Mouse (Mus musculus): ENCODE measurements at regions not wholly inside any gene's neighbourhood (a gene's known extent, or its start where the extent isn't known, plus 50 kb on each side); places are given as distances from the start of the nearest gene placed in this dataset.

DNA sequence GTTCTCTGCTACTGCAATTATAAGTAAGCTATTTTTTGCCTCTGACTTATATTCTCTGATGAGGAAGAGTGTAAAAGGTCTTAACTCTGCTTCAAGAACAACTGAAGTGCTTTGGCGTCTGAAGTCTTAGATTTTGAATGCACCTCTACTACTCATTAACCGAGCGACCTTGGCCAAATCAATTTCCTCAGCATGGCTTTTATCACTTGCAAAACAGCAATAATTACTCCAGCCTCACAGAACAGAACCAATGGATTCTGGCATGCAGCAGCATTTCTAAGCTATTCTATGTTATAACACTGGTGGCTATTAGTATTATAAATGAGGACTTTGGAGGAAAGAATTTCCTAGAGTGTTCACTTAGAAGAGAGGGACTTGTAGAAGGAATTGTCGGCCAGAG is 462.9 kb upstream of the Cited2 start:
- no peak for DNase-seq (ENCODE audit: low read depth, low spot score)

DNA sequence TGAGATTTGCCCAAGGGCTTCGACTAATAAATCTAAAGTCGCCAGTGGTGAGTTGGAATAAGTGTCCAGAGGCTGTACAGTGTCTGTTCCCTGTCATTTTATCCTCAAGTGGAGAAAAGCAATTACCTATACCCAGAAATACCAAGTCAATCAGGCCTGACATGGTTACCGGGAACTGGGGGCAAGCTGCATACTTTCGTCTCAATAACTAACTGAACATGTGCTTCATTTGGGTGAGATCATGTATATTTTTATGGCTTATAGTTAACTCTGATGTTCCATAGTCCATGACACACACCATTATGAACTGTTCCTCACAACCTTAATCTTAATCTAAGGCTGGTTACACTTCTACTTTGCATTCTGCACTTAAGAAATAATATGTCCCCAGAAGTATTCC is 462.4 kb upstream of the Cited2 start:
- DNase-seq (ENCODE audit: low read depth, low spot score), result no peak

DNA sequence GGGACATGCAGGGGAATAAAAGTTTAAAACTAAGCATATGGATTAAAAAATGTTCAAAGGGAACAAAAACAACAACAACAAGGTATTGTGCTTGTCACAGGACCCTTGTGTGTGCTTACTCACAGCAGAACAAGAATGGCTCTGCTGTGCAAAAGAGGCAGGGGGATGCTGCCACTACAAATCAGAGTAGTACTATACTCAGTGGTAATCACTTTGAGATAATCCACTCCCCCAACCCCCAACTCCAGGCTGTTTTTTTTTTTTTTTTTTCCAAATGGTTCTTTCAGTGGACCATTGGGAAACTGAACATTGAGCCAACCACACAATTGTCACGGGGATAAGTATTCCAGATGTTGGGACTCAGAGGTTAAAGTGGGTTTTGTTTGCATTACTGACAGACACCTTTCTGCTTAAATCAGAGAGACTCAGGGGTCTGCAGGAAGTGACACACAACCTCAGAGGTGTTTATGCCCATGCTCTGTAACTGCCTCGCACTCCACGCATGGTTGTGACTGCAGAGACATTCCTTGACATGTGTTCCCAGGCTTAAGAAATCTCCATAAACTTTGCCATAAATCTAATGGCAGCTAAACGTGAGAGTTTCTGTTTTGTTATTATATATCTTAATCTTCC is 461.7 kb upstream of the Cited2 start:
- DNase-seq (ENCODE audit: low read depth, low spot score), result no peak

DNA sequence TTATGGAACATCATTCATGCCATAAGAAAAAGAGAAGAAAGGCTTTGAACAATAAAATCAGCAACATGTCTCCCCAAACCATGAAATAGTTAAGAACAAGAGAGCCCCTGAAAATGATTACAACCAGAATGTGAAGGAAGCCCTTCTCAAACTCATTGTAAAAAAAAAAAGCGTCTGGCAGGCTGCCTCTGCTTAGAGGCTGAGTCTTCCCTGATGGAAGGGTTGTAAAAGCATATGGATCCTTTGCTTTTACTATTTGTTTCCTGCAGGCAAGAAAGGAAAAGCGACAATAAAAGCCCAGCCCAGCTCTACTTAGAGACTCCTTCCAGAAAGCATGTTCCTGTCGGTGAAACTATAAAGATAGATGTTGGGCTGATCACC is 461.2 kb upstream of the Cited2 start:
- no peak for DNase-seq (ENCODE audit: low read depth, low spot score)

DNA sequence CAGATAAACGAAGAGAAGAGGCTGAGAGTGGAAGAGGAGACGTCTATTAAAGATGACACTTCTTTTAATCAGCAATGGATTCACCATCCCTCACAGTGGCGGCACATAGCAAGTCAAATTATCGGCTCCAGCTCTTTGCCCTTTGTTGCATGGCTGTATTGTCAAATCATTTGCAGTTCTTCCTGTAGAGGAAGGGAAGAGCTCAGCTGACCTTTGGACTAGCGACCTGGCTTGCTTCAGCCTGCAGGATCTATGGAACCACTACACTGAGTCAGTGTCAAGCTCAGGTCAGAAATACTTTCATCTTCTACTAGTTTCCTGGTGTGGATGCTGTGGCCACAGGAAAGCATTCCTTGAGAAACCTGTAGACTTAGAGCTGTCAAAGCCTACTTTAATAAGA is 450.4 kb upstream of the Cited2 start:
- no peak for DNase-seq (ENCODE audit: low read depth, low spot score)

DNA sequence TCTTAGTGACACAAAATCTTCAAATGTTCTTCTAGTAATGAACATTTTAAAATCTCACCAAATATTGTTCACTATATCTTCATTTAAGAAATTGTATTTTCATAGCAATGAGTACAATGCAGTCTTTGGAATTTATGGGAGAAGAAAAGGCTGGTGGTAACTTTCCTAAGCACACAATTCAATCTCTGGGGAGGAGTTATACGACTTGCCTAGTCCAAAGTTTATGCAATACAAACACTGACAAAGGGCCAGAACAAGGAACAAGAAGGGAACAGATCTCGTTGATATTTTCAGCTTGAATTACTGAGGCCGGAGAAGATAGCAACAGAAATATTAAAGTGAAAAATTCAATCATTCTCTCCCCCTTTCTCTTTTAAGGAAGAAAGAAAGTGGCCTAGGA is 449.2 kb upstream of the Cited2 start:
- DNase-seq (ENCODE audit: low read depth, low spot score), result no peak

DNA sequence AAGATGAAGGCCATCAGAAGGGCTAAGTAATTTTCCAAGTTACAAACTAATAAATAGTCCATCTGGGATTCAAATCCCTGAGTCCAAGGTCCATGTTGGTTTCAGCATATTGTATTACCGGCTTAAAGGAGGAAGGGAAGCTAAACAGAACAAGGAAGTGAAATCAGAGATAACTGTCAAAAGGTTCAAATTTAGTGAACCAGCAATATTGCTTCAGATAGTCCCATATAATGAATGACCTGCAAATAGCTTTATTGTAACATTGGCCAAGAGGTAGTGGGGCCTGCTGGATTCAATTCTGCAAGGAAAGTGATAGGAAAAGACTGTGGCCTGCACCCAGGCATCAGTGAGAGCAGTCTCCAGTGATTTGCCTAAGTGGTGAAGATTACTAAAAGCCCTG is 447.8 kb upstream of the Cited2 start:
- no peak for DNase-seq (ENCODE audit: low read depth, low spot score)

DNA sequence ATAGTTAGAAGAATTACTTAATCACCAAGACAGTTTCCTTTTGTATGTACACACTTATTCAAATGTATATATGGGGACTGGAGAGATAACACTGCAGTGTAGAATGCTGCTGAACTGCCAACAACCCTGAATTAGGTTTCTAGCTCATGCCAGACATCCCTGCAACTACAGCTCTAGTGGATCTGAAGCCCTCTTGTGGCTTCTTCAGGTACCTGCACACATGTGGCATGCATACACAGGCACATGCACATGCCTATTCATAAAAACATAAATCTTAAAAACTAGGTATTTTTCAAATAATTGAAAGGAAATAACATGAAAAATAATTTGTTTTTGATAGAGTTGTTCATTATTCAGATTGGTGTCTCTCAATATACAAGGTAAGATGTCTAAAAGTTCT is 445.1 kb upstream of the Cited2 start:
- DNase-seq (ENCODE audit: low read depth, low spot score), result no peak

DNA sequence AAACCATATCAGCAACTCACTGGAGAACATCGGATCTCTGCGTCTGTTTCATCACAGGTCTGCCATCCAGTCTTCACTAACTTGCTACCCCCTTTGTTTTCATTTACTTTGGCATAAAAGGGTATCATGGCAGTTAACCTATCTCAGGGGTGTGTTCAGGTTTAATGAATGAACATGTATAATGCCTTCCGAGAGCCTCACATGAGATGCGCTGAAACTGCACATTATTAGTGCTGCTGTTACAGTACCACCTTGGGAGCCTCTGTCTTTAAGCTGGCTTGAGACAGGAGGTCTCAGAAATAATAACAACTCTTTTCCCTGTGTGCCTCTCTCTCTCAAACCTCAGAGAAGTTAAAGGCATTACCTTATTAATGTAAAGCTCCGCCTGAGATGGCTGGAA is 438.2 kb upstream of the Cited2 start:
- no peak for DNase-seq (ENCODE audit: low read depth, low spot score)

DNA sequence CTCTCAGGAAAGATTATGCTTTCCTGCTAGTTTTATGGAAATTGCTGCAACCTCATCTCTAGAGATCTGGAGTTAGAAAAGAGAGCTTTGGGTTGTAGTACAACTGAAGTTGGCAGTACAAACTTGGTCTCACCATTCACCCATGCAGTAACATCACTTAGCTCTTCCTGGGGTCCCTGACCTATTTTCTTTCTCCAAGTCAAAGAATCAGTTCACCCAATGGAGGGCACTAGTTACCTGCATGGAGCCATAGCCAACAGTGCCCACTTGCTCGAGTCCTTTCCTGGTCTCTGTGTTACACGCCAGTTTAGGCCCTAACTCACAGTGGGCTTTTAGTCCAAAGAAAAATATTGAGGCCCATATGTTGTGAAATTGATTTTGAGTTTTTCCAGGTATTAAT is 435.9 kb upstream of the Cited2 start:
- no peak for DNase-seq (ENCODE audit: low read depth, low spot score)

DNA sequence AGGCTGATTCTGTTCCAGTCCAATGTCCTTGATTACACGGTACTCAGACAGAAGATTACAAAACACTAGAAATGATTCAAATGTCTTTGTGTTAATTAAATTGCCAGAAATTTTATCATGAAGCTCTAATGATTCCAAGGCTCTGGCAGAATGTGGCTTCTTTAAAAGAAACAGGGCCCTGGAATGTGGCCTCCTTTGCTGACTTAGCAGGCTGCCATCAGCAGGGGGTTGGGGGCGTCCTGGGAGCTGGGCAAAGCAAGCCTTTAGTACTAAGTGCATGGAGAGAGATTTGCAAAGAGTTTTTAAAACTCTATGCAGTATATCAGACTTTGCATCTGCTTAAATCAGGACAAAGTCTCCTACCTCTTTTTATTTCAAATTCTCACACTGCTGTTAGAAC is 434.8 kb upstream of the Cited2 start:
- no peak for DNase-seq (ENCODE audit: low read depth, low spot score)

DNA sequence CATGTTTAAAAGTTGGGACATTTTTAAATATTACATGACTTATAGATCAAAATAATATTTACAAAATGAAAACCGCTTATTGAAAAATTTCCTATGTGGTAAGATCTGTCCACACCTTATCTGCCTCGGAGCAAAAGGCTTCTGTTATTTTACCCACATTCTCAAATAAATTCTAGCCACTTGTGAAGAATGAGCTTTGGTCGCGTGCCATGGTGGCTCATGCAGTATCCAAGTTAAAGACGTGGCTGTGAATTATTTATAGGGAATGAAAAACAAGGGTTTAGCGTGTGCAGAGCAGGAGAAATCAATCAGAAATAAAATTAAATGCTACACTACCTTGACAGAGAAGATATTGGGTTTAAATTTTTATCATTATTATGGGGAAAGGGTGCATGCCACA is 430.7 kb upstream of the Cited2 start:
- DNase-seq (ENCODE audit: low read depth, low spot score), result no peak

DNA sequence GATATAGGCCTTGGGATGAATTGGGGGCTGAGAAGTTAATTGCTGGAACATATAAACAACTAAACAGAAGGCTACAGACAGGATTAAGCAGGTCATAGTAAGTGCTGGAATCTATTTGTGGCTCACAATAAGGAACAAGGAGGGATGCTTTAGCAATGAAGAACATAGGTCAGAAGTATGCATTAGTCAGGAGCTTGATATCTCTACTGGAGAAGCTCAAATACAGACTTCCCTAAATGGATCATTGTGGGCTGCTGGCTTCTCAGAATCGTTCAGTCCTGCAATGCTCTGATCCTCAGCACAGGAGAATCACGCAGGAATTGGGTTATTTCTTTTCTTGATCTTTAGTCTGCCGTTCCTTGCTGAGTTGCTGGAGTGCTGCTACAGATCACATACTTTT is 428.6 kb upstream of the Cited2 start:
- no peak for DNase-seq (ENCODE audit: low read depth, low spot score)

DNA sequence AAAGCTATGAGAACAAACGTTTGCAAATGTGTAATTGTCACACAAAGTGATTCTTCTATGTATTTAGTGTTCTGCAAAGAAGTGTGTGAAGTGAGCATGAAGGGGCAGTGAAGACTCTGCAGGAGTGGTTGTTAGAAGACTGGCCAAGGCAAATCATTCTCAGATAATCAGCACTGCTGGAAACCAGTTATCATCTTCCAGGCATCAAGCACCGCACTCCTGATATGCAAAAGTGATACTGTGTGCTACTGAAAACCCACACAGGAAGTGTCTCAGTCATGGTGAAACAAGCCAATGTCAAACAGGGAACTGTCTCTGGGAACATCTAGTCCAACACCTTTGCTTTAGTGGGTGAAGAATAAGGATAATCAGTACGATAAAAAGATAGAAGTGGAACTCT is 427.9 kb upstream of the Cited2 start:
- DNase-seq (ENCODE audit: low read depth, low spot score), result no peak

DNA sequence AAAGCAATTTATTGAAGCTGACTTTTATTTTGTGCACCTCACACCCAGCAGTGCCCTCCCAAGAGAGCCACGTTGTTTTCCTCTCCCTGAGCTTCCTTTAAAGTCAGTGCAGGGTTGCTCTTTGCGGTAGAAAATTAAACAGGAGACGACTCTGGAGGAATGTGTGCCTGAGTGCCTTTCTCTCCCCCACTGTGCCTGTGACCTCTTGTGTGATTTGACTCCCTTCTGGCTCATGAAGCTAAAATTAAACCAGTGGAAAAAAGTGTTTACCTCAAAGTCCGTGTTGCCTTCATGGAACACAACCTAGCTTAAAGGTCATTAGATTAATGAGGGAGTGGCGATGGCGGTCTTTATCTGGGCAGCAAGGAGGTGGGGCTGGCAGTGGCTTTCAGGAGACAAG is 423.4 kb upstream of the Cited2 start:
- DNase-seq (ENCODE audit: low read depth, low spot score), result no peak

DNA sequence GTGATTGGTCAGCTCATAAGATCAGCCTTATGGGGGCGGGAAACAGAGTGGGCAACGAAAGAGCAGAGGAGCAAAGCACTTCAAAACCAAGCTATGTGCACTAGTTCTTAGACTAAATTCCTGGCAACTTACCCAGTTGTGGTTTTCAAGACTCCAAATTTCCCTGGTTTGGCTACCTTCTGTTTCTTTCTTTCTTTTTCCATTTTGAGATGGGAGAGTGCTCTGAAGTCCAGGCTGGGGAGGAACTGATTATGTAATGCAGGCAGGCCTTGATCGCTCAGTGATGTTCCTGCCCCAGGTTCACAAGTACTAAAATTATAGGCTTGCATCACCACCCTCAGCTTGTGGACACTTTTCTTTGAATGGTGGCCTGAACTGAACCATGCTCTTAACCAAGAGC is 396.3 kb upstream of the Cited2 start:
- DNase-seq (ENCODE audit: low read depth, low spot score), result no peak

DNA sequence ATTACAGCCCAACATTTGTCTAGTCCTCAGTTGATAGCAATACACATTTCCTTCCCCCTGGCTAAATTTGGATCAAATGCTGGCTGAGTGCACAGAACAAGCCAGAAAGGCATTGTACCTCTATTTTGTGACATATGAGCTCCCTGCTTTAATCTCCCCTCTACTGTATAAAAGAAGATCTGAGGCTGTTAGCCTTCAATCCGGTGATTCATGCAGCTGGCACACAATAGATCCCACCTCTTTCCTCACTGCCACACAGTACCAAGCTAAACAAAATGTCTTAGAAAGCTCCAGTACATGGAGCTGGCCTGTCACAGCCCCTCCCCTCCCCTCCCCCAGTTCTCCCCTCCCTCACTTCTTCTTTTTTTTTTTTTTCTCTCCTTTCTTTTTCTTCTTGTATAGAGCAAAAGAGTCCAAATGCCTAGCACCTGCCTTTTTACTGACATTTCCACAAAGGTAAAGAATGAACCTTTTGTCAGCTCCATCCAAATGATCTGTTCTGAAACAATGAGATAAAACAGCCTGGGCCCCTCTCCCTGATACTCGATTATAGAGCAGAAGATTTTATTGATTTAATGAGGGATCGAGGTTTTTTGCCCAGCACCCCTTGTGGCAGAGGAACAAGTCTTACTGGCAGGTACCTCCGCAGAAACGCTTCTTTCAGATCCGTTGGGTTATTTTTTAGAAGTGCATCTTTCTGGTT is 392.0 kb upstream of the Cited2 start:
- DNase-seq (ENCODE audit: low read depth, low spot score), result no peak

DNA sequence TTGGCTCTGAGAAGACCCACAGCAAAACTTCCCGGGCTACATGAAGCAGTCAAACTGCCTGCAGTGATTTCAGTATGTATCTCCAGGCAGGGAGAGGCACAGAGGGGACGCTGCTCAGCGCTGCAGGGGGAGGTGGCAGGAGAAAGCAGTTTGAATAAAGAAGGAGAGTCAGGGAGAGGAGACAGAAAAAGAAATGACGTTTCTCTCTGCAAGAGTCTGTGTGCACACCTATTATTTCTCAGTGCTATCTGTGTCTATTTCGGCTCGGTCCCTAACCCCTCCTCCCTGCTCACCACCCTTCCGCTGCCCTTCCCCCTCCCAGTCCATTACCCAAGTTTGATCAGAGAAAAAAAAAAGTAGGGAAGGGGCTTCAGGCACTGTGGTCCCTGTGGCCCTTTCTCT is 391.4 kb upstream of the Cited2 start:
- DNase-seq (ENCODE audit: low read depth, low spot score), result no peak

DNA sequence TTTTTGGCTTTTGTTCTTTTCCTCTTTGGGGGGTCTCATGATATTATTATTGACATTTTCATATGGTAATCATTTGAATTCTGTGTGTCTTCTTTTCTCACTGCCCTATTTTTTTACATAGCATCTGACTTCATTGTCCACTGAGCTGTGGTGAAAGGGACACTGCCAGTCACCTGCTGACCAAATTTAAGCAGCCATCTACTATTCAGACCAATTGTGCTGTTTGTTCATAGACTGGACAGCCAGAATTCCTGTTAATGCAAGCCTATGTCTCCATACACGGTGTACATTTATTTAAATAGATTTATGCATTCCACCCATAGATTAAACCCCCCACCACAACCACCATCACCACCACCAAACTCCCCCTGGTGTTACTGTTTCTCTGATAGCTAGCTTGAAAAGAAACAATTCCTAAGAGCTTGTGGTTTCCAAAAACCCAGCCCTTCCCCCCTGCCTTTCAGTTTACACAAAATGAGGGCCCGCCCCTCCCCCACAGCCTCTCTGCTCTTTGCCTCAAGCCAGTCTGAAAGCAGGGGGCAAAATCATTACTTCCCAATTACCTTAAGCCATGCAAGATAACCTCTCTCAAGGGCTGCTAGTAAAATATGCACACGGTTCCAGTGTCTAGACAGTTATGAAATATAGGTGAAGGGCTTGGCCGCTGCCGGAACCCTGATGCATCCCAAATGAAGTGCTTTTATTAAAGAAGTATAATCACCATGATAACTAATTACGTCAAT is 390.8 kb upstream of the Cited2 start:
- no peak for DNase-seq (ENCODE audit: low read depth, low spot score)

DNA sequence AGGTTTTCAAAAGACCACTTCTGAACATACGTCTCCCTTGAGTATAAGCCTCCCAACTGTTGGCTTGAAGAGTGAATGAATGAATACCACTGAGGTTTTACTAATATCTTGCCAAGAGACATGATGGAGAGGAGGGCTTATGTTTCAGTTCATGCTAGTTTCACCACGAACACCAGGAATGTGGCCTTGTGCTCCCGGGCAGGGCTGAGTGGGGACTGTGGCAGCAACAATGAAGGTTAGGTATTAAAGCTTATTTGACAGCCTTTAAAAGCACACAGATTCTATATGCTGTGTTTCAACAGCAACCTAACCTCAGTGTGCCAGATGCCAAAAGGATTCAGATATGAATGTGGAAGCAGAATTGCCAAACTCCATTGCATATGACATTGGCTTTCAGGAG is 390.0 kb upstream of the Cited2 start:
- no peak for DNase-seq (ENCODE audit: low read depth, low spot score)

DNA sequence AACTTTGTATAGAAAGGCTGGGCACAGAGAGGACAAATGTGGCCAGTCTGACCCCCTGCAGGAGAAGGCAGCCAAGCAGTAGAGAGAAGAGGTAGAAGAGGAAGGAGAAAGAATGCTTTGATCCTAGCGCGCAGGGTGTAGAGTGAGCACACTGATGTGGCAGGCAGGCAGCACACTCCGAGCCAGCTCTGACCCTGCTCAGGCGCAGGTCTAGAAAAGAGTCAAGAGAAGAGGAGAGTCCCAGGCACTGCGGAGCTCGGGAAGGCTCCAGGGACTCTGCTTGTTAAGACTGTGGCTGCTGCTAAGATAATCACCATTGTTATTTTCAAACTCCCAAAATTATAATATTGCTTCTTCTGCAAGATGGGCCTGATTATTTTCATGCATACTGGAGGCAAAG is 389.3 kb upstream of the Cited2 start:
- no peak for DNase-seq (ENCODE audit: low read depth, low spot score)

DNA sequence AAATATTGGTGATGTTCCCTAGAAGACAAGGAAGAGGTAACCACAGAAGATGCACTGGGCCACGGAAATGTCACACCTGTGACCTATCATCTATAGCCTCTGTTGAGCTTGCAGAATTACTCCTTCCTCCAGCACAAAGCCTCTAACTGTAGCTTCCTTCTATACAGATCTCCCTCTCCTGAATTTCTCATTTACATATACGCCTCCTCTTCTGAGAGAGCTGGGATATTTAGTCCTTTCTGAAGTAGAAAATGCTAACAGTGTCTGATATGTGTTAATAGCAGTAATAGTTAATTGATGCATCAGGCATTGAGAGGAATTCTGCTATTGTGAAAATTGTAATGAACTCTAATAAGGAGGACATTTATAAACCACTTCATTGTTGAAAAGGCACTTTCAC is 385.8 kb upstream of the Cited2 start:
- DNase-seq (ENCODE audit: low read depth, low spot score), result no peak

DNA sequence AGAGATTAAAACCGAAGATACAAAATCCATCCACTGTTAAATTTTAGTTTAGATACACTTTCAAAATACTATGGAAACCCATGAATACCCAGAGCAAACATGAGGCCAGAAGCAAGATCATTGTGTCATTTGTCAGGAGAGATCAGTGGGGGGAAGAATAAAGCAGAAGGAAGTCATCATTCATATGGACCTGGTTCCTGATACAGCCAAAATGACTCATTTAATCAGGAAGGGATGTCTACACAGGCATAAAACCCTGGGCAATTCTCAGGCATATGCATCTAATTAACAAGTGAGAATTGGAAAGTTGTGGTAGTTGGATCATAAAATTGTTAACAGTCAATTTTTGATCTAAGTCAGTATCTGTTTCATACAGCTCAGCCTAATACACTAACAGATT is 379.2 kb upstream of the Cited2 start:
- no peak for DNase-seq (ENCODE audit: low read depth, low spot score)

Data from CD4-positive helper T cell, adult 2 months (primary cell).